Mouse (Mus musculus) liver, embryonic 14.5 days (tissue): ENCODE measurements around the gene Rpe. TPM values are rescaled to one million over a fixed set of nuclear protein-coding genes. Genes with fewer than 3 reads are reported as not detected.
A peak's percentile ranks its signal among the peaks of the same experiment; 100 is the strongest.

Experiments used
- ATAC-seq: fragments of 200-750 bp; cut with Nextera tagmentation; 2 replicates; pipeline ENCODE4 v1.8.0; 2017; ENCODE audit warnings: moderate number of reproducible peaks, mild to moderate bottlenecking, moderate library complexity; ENCODE audit not compliant: insufficient read depth
- DNase-seq, 3 experiments: peaks; one replicate each; pipeline ENCODE4 v3.0.0-alpha.2; 2012 to 2013; ENCODE audit warnings: low read depth in 3 of 3, low spot score in 3 of 3
- H3K27ac ChIP-seq: fragments of 300-500 bp; sonication (generic); 2 replicates; pipeline ENCODE4 v1.5.1; 2014; ENCODE audit warnings: moderate library complexity, mild to moderate bottlenecking, control low read depth, inconsistent platforms
- H3K27me3 ChIP-seq: fragments of 300-500 bp; sonication (generic); 2 replicates; pipeline ENCODE4 v1.6.1; 2014; ENCODE audit warnings: mild to moderate bottlenecking, low read length, moderate library complexity; ENCODE audit not compliant: control insufficient read depth, insufficient read depth
- H3K36me3 ChIP-seq: fragments of 300-500 bp; sonication (generic); replicated peaks from 2 replicates; pipeline ENCODE4 v1.6.1; 2014; ENCODE audit warnings: low read depth; ENCODE audit not compliant: control insufficient read depth, insufficient read depth
- H3K4me1 ChIP-seq, 2 experiments: fragments of 200-500 bp in 1 of 2; fragments of 300-500 bp in 1 of 2; sonication (generic) in 1 of 2; replicated peaks; 2 replicates each; pipeline ENCODE4 v1.6.1; 2012 to 2014; ENCODE audit warnings: antibody characterized with exemption in 1 of 2, inconsistent platforms in 1 of 2, low read length in 1 of 2; ENCODE audit not compliant: control insufficient read depth in 2 of 2, insufficient read depth in 2 of 2
- H3K4me2 ChIP-seq: fragments of 300-500 bp; sonication (generic); 2 replicates; pipeline ENCODE4 v1.6.1; 2014; ENCODE audit warnings: low read depth, mild to moderate bottlenecking, control low read depth, moderate library complexity
- H3K4me3 ChIP-seq, 2 experiments: fragments of 200-500 bp in 1 of 2; fragments of 300-500 bp in 1 of 2; sonication (generic) in 1 of 2; 2 replicates each; pipeline ENCODE4 v1.5.1; 2012 to 2014; ENCODE audit warnings: low read depth in 2 of 2, low read length in 2 of 2, mild to moderate bottlenecking in 2 of 2, control low read depth in 1 of 2, inconsistent platforms in 1 of 2, moderate library complexity in 1 of 2; ENCODE audit not compliant: insufficient read depth in 1 of 2
- H3K9ac ChIP-seq: fragments of 300-500 bp; sonication (generic); replicated peaks from 2 replicates; pipeline ENCODE4 v1.6.1; 2014; ENCODE audit warnings: mild to moderate bottlenecking, control low read depth, moderate library complexity
- H3K9me3 ChIP-seq: fragments of 300-500 bp; sonication (generic); 2 replicates; pipeline ENCODE4 v1.6.1; 2016; ENCODE audit warnings: low read length, mixed read lengths; ENCODE audit not compliant: control insufficient read depth
- CTCF ChIP-seq: IDR thresholded peaks from 2 replicates; pipeline ENCODE4 v1.5.1; 2016; ENCODE audit warnings: antibody characterized with exemption, low read depth, control low read depth
- EP300 ChIP-seq: IDR thresholded peaks from 2 replicates; pipeline ENCODE4 v1.6.1; 2016; ENCODE audit warnings: antibody characterized with exemption, low read depth
- WGBS: fragments of 180-500 bp; shearing (Covaris S2); extraction: QIAGEN DNeasy Blood & Tissue Kit; methylation state at CpG from one replicate; pipeline ENCODE4 v1.1.7; 2014; ENCODE audit not compliant: insufficient replicate concordance; 5-methylcytosine and 5-hydroxymethylcytosine counted together
- polyA plus RNA-seq, 2 experiments: library from polyadenylated mRNA; depleted of rRNA in 1 of 2; stranded (reverse) in 1 of 2; unstranded in 1 of 2; fragments of >200 nt; fragmentation: Nextera tagmentation in 1 of 2; extraction: Ambion mirVana in 1 of 2; gene quantifications; 2 replicates each; pipeline versions ENCODE4 v1.2.1 to v1.2.3; 2012 to 2014

The Rpe gene
- polyA plus RNA-seq, 2 experiments = 11.5 to 27.4 TPM

DNA sequence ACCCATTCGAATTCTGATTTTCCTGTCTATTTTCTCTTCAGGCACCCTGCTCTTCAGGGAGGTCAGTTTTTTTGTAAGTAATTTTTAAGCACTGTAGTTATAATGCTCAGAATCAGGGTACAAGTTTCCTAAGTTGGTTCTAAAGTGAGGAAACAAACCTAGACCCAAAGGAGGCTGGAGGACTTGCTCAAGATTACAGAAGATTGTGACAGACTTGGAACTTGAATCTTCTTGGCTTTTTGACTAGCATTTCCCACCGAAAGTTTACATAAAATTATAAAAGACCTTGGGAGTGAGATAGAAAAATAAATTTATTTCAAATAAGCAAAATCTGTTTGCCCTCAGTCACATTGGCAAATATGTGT, 927 bp downstream of the Rpe start:
- Histone ChIP-seq H3K4me3 (peak overlapping the region; percentile 74 to 98), H3K27me3 (no peaks in the 10 kb centered on the region), H3K36me3 (peaks cover 3% of the 10 kb centered on the region; the same call in 1 of the 2 replicates), H3K4me2 (peak overlapping the region; percentile 88), H3K9ac (peak overlapping the region; percentile 88), H3K9me3 (no peaks in the 10 kb centered on the region), H3K4me1 (peaks cover 14 to 17% of the 10 kb centered on the region in 2 experiments), H3K27ac (peak overlapping the region; percentile 47; the same call in 1 of the 2 replicates)
- ATAC-seq = no peak
- TF ChIP-seq CTCF (no peak), EP300 (no peak)
- WGBS = 21% methylated on average over 2 of the region's 2 CpGs
- no peak for DNase-seq

DNA sequence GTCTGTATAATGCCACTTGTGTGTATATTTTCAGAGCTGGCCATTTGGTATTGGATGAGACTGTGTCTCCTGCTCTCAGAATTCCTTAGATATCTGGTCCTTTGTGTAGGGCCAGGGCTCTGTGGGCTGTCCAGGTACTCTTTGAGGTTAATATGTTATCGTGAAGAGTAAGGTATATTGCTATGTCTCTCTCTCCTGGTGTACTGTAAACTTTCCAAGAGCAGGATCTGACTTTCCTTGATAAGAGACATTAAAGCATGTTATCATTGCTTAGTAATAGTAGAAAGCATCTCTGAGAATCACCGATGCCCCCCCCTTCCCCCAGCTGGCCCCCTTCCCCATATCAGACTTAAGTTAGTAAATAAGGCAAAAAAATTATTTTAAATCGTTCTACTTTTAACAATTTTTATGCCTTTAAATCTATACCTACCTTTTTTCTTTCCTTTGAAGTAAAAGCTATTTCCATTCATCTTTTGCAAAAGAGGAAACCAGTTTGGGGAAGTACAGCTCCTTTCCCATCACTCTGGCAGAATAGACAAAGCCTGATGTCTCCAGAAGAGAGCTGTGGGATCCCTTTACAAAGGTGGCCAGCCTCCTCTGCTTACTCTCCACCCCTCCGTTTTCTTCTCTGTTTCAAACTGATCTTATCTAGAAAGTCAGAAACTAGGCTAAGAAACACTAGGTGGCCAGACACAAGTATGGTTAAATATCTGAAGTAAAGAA, 2.2 kb downstream of the Rpe start:
- Histone ChIP-seq H3K4me3 (peak overlapping the region; percentile 13 to 74; a peak in 3 of 4 replicates), H3K27me3 (no peaks in the 10 kb centered on the region), H3K36me3 (peaks cover 11% of the 10 kb centered on the region; the same call in 1 of the 2 replicates), H3K9me3 (no peaks in the 10 kb centered on the region), H3K4me2 (peak overlapping the region; percentile 88), H3K27ac (no peak overlapping the region), H3K4me1 (peaks cover 14 to 17% of the 10 kb centered on the region in 2 experiments), H3K9ac (peak overlapping the region; percentile 88)
- 31% methylated on average over 4 of the region's 4 CpGs for WGBS
- no peak for TF ChIP-seq CTCF
- TF ChIP-seq EP300 = no peak
- ATAC-seq (no peak; the same call in 1 of the 2 replicates), DNase-seq (no peak)

DNA sequence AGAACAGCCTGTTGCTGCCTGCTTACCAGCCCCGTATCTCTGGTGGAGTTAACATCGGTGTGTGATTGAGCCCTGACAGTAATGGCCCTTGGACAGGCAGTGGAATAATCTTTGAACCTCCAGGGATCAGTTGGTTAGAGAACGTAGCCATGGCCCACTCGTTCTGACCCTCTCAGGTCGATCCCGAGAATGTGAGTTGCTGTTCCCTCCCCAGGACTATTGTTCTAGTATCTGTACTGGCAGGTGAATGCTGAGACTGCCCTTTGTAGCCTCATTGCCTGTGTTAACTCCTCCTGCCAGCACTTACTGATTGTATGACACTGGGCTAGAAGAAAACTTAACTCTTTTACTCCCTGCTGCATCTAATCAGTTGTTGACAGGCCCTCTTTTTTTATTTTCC, 3.9 kb downstream of the Rpe start:
- Histone ChIP-seq H3K9me3 (no peaks in the 10 kb centered on the region), H3K4me3 (no peak overlapping the region), H3K9ac (no peak overlapping the region), H3K27ac (no peak overlapping the region), H3K4me1 (peaks cover 14 to 17% of the 10 kb centered on the region in 2 experiments), H3K36me3 (peaks cover 11% of the 10 kb centered on the region; the same call in 1 of the 2 replicates), H3K27me3 (no peaks in the 10 kb centered on the region), H3K4me2 (no peak overlapping the region)
- 75% methylated on average over 6 of the region's 6 CpGs for WGBS
- DNase-seq (no peak), ATAC-seq (no peak)
- TF ChIP-seq CTCF (no peak), EP300 (no peak)

DNA sequence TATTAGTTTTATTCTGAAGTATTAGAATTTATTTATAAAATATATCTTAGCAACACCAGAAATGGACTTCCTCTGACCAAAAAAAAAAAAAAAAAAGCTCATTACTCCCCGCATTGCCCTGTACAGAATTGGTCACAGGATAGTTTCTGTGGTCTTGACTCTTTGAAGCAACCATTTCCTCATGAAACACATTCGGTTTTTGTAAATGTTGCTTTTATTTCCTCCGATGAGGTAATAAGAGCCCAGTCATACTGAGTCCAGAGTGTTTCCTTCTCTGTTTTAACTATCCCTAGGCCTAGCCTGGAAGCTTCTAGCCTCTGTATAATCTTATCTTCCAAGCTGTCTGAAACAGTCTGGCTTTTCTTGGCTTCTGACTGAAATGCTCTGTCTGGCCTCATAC, 12.2 kb downstream of the Rpe start:
- H3K4me2 ChIP-seq = no peak overlapping the region
- WGBS = 83% methylated on average over 3 of the region's 3 CpGs
- TF ChIP-seq EP300 = no peak
- TF ChIP-seq CTCF = no peak
- H3K9ac ChIP-seq = no peak overlapping the region
- peaks cover 15% of the 10 kb centered on the region for H3K36me3 ChIP-seq
- H3K4me1 ChIP-seq = no peaks in the 10 kb centered on the region
- no peak for DNase-seq
- H3K9me3 ChIP-seq = no peaks in the 10 kb centered on the region
- no peaks in the 10 kb centered on the region for H3K27me3 ChIP-seq
- no peak overlapping the region for H3K27ac ChIP-seq
- no peak for ATAC-seq
- no peak overlapping the region for H3K4me3 ChIP-seq

DNA sequence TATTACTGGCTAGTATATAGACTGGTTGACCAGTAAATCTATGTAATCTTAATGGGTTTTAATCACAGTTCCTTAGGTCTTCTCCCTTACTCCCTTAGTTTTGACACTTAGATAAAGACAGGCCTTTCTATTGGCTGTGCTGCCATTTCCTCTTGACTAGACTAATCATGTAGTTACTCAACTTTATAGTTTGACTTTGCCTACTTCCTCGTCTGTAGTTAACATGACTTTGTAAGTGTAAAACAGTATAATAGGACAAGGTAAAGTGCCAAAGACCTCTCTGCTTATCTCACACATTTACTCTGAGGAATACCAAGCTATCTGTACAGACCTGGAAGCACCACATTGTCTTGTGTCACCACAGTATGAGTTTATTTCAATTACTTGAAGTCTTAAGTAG, 29.9 kb downstream of the Rpe start:
- Histone ChIP-seq H3K36me3 (no peaks in the 10 kb centered on the region; the same call in 1 of the 2 replicates), H3K9ac (no peak overlapping the region), H3K4me1 (no peaks in the 10 kb centered on the region), H3K4me3 (no peak overlapping the region), H3K9me3 (no peaks in the 10 kb centered on the region), H3K4me2 (no peak overlapping the region), H3K27me3 (no peaks in the 10 kb centered on the region), H3K27ac (no peak overlapping the region)
- TF ChIP-seq EP300 (no peak), CTCF (no peak)
- WGBS = 42% methylated on average over 1 of the region's 1 CpGs
- ATAC-seq (no peak), DNase-seq (no peak)
